Mouse (Mus musculus) cortical plate, adult 2 months (tissue): Measurements from ENCODE around the gene Mrln.

Experiments used
- CTCF ChIP-seq: fragments of 200-500 bp; IDR thresholded peaks from 2 replicates; pipeline ENCODE4 v1.5.1; 2011; ENCODE audit warnings: mild to moderate bottlenecking, control low read depth, low read length; ENCODE audit not compliant: insufficient read depth; ENCODE audit errors: extremely low read depth
- POLR2A ChIP-seq: fragments of 200-500 bp; IDR thresholded peaks from 2 replicates; pipeline ENCODE4 v1.6.1; 2011; ENCODE audit warnings: mild to moderate bottlenecking, low read length, control low read depth; ENCODE audit not compliant: insufficient read depth; ENCODE audit errors: extremely low read depth

DNA sequence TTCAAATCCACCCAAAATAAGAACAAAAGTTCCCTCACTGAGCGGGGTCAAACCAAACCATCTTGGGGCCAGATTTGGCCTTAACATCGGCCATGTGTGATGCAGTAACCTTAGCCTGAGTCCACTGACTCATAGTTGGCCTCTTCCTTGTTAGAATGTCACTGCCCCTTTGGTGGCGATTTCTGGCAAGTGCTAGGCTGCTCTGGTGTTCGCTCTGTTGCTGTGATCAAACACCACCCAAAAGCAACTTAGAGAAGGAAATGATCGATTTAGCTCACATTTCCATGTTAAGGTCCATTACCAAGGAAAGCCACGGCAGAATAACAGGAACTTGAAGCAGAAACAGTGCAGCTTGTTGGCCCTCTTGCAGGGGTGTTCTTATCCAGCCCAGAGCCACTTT is 46.3 kb downstream of the Mrln start:
- TF ChIP-seq CTCF (no peak), POLR2A (no peak)
